25 mouse cellular contexts compared by ENCODE assay signal in the genomic region with DNA sequence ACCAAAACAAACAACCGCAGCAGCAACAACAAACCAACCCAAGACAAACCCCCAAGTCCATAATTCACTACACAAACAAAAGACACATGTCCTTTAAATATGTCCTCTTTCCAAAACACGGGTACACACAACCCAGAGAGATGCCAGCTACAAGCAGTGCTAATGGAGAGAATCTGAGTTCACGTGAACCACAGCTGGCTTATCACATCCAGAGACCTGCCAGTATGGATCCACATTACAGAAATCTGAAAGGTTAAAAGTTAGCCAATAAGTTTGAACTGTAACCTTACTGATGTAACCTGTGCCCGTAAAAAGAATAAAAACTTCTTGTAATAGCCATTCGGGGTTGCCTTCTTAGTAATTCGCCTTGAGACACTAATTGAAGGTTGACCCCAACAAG. TPM values are rescaled to one million over a fixed set of nuclear protein-coding genes. Genes with fewer than 3 reads are reported as not detected.
"Had no signal": no experiment of that assay in that cellular context is flagged by ENCODE, and none has a peak within 500 bp of the region (broad histone marks: within the 10 kb centered on the region; RNA-seq: fewer than 3 reads in every experiment).

No protein-coding gene starts in this region.

- H3K9me3 ChIP-seq: heart, embryonic 10.5 days; heart, embryonic 12.5 days; hindbrain, embryonic 10.5 days; hindbrain, embryonic 12.5 days; kidney, embryonic 15.5 days; limb, embryonic 13.5 days; limb, embryonic 15.5 days had no signal

- H3K27me3 ChIP-seq: heart, embryonic 12.5 days; hindbrain, embryonic 12.5 days; kidney, embryonic 15.5 days; limb, embryonic 13.5 days; limb, embryonic 15.5 days had no signal

- H3K4me3 ChIP-seq: heart, embryonic 10.5 days; heart, embryonic 12.5 days; hindbrain, embryonic 10.5 days; hindbrain, embryonic 12.5 days; kidney, embryonic 15.5 days; limb, embryonic 13.5 days; limb, embryonic 15.5 days had no signal

- H3K4me2 ChIP-seq: heart, embryonic 12.5 days; hindbrain, embryonic 12.5 days; hindbrain, embryonic 14.5 days; kidney, embryonic 15.5 days; limb, embryonic 13.5 days; limb, embryonic 15.5 days had no signal

- H3K9ac ChIP-seq: heart, embryonic 12.5 days; hindbrain, embryonic 12.5 days; hindbrain, embryonic 14.5 days; kidney, embryonic 15.5 days; limb, embryonic 13.5 days; limb, embryonic 15.5 days; liver, embryonic 14.5 days had no signal

- ATAC-seq: hindbrain, embryonic 16.5 days; intestine, embryonic 16.5 days had no signal

- DNase-seq: gastrocnemius, postnatal 10 days; gastrocnemius, postnatal 25 days; heart, adult 18-20 months; heart, postnatal 10 days; heart, postnatal 4 days; kidney, adult 11 months; kidney, adult 2 months; kidney, adult 9 months; kidney, postnatal 14 days; kidney, postnatal 36 days; layer of hippocampus, adult 9-11 months; layer of hippocampus, postnatal 36 days; left cerebral cortex, postnatal 4 days had no signal

- H3K27ac ChIP-seq: heart, embryonic 10.5 days; hindbrain, embryonic 10.5 days; hindbrain, embryonic 12.5 days; hindbrain, embryonic 14.5 days; kidney, embryonic 15.5 days; kidney, postnatal 0 days; limb, embryonic 13.5 days; limb, embryonic 15.5 days; liver, embryonic 14.5 days had no signal

- H3K4me1 ChIP-seq: hindbrain, embryonic 12.5 days had no signal

RNA-seq across cellular contexts. Expression of gene Pld6, which starts 27.5 kb away (rescaled TPM):
- total RNA-seq: gastrocnemius, postnatal 25 days had no signal
